Mouse (Mus musculus) kidney, postnatal 25 days (tissue): ENCODE data around the gene Psmd12.

Experiments used
- DNase-seq, 2 experiments: peaks; one replicate each; pipeline ENCODE4 v3.0.0; 2021; ENCODE audit warnings: mixed read lengths in 2 of 2

Psmd12 gene

GRCm38 (mm10) chr11:107479053-107479861 lies at the start of gene Psmd12:
Gene Psmd12, plus strand, starts transcription at chr11:107479484.
- DNase-seq: peak; percentile 97

GRCm38 (mm10) chr11:107431197-107431965 lies 47.9 kb upstream of the Psmd12 start:
- peak; percentile 48 to 80 for DNase-seq

DNA sequence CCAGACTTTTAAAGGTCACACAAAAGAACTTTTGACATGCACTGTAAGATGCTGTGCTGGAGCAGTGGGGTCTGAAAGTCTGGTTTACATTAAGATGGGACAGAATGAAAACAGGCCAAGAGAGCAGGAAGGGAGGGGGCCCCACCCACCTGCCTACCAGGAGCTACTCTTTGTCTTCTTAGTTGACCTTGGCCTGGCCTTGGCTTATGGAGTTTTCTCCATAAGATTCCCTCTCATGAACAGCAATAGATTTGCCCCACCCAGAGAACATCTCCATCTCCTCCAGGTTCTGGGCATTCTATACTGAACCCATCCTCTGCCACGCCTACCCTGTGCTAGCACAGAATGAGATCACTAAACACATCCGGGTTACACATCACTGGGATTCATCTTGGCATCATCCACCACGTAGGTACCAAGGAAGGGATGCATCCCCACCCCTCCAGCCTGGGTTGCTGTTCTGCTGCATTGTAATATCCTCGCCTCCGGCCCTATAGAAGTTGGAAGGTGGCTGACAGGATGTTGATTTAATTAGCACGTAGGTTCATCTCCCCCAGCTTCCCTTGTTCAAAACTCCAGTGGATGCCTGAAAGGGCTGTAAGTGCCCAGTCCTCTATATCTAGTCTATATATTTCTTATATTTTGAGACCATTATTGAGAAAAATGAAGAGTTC lies 43.4 kb upstream of the Psmd12 start:
- DNase-seq: no peak

DNA sequence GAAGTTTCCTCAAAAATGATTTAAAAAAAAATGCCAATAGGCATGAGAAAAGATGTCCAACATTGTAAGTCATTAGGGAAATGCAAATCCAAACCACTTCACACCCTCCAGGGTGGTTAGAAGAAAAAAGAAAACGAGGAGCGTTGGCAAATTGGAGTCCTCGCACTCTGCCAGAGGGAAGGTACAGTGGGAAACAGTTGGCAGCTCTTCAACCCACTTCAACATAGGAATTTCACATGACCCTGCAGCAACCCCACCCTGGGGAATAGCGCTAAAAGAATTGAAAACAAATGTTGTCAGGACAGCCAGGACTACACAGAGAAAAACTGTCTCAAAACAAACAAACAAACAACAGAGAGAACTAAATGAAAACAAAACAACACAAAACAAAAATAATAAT lies 41.6 kb upstream of the Psmd12 start:
- peak in 1 of 2 experiments; percentile 49 for DNase-seq

GRCm38 (mm10) chr11:107438140-107438539 lies 41.1 kb upstream of the Psmd12 start:
- no peak for DNase-seq

DNA sequence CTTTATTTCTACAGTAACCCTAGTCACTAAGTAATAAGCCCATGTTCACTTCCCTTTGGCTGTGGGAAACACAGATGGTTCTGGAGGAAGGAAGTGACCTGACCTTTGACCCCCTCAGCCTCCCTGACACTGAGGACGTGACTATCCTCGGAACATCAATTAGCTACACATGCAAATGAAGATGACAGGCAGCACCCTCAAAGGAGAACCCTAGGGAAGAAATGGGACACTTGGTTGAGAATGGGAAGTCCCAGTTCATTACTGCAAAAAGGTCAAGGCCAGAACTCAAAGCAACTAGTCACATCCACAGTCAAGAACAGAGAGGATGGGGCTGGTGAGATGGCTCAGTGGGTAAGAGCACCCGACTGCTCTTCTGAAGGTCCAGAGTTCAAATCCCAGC lies 38.2 kb upstream of the Psmd12 start:
- DNase-seq: peak; percentile 36 to 53

DNA sequence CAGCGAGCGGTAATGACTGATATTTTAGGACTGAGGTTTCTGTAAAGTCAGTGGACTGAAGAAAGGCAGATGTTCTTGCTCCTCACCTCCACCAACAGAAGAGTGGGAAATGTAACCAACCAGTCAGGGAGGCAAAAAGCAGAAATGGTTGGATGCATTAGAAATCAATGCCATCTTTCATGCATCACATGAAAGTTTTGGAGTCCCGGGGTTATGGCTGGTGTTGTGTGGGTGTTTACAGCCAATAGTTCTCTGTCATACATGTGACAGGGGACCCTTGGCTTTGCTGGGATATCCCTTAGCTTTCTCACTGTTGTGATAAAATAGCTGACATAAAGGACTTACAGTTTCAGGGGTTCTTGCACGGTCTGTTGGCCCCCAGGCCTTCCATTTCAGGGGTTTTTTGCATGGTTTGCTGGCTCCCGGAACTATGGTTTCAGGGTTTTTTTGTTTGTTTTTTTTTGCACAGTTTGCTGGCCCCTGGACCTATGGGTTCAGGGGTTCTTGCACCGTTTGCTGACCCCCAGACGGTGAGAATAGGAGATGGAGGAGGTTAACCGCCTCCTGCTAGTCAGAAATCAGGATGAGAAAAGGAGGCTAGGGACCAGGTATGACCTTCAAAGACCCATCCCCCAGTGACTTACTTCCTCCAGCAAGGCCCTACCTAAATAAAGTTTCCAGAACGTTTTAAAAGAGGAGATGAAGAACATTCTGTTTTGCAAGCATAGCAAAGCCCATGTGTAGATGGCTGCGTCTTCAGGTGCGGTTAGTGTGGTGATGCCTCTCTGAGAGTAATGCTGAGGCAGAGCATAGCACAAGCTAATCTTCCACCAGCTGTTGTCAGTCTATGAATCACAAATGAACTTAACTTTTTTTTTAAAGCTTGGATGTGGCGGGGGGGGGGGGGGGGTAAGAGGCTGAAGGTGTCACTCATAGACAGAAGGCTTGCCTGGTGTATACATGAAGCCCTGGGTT lies 35.9 kb upstream of the Psmd12 start:
- DNase-seq: no peak

DNA sequence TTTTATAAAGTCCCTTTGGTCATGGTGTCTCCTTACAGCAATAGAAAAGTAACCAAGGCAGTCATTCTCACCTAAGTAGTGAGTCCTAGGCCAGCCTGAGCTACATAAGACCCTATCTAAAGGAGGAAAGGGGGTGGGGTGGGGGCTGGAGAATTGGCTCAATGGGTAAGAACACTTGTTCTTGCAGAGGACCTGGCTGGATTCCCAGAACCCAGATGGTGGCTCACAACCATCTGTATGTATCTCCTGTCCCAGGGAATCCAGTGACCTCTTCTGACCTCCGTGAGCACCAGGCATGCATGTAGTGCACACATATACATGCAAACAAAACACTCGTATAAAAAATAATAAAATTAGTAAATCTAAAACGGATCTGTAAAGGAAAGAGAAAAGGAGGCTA lies 33.6 kb upstream of the Psmd12 start:
- DNase-seq: no peak

DNA sequence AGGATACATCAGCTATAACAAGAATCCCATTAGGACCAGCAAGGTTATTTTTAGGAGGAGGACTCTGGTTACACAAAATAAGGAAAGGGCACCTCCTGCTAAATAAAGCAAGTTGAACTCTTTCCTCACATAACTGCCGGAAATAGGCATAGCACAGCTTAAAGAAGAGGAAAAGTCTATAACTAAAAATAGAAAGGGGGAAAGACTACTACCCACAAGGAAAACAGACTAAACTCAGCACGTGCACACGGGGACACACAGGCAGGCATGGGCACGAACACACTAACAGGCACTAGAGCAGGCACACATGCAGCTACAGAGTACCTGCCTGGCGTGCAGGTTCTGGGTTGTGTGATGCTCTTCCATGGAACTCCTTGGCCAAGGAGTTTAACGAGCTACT lies 32.6 kb upstream of the Psmd12 start:
- no peak for DNase-seq

DNA sequence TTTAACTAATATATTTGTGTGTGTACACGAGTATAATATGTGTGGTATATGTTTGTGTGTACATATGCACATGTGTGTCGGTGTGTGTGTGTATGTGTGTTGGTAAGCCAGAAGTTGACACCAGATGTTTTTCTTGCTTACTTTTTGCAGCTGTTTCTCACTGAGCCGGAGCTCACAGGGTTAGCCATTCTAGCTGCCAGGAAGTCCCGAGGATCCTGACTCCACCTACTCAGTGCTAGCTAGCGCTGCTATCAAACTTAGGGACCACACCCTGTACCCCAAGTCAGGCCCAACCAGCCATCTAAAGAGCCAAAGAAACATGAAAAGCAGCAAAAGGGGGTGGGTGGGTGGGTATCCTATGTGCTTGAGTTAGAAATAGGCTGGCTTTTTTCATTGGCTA lies 31.9 kb upstream of the Psmd12 start:
- no peak for DNase-seq

GRCm38 (mm10) chr11:107447915-107448314 lies 31.4 kb upstream of the Psmd12 start:
- no peak for DNase-seq

DNA sequence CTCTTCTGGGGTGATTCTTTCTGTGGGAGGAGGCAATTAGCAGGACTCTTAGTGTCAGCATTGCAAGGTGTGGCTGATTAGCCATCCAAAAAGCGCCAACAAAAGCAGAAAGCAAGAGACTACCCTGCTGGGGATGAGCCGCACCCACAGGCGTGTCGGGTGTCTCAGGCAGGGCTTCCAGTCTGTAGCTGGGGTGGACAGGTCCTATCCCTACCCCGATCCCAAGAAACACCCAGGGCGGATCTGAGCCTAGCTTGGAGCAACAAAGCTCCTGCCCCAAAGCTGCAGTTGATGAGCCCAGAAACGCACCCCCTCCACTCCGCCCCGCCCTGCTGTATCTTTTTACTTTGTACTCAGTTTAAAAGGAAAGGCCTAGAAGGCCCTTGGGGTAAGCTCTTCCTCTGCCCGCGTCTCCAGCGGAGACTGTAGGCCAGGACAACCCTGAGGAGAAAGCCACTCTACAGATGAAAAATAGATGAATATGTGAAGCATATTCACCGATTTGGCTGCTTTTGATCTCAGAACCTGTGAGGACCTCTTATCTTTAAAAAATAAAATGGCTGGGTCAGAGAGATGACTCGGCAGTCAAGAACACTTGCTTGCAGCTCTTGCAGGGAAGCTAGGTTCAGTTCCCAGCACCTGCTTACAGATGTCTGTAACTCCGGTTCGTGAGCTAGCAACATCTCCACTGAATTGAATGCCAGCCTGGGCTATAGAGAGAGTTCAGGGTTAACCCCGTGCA lies 29.9 kb upstream of the Psmd12 start:
- DNase-seq: no peak

DNA sequence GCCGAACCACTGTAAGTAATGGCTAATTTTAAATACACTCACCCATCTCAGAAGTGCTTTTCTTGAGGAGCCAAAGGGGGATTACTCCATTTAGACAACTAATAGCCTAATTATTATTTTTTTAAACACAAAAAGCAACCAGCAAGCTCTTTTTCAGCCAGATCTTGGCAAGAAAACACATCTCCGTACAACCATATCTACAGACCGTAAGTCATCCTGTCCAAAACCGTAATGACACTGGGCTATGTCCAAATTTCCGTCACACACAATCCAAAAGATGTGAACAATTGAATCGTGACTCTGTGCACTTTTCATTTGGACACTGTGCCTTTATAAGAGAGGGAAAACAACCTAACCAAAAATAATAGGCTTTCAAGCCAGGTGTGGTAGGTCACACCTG lies 29.2 kb upstream of the Psmd12 start:
- DNase-seq: peak in 1 of 2 experiments; percentile 53

- DNase-seq: peak; percentile 76 to 87
These were observed 28.2 kb upstream of the Psmd12 start for GRCm38 (mm10) chr11:107451106-107451505.

DNA sequence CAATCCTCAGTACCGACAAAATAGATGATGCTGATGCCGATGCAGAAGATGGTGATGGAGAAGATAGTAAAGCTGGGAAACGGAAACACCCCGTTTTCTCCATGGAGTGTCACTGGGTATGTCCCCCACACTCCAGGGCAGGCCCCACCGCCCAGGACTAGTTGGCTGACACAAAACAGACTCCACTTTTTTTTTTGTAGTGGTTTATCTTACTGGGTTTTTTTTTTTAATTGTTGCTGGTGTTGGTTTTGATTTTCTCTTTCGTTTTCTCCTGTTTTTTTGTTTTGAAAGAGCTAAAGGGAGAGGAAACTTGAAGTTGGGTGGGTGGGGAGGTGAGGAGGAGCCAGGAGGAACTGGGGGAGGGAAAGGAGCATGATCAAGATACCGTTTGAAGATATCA lies 27.2 kb upstream of the Psmd12 start:
- no peak for DNase-seq

- DNase-seq: peak in 1 of 2 experiments; percentile 37
These were observed 24.5 kb upstream of the Psmd12 start for GRCm38 (mm10) chr11:107454546-107455462.

GRCm38 (mm10) chr11:107457282-107457681 lies 22.0 kb upstream of the Psmd12 start:
- no peak for DNase-seq

- DNase-seq: no peak
These were observed 21.0 kb upstream of the Psmd12 start for GRCm38 (mm10) chr11:107458286-107458685.

DNA sequence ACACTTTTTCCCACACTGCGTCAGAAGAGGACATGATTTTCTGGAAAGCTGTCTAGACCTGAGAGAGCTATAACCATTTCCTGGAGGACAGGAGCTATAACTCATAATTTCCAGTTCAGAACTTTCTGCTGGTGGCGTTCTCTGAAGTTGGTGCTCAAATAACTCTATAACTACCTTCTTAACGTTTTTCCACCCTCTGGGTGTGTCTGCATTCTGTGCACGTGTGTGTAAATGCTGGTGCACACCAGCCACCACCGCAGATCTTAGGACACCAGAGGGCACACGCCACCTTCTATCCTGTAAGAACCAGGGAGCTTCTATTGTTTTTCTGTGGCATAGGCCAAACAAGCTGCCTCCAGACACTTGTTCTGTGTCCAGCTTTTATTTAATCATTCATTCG lies 20.3 kb upstream of the Psmd12 start:
- DNase-seq: no peak

DNA sequence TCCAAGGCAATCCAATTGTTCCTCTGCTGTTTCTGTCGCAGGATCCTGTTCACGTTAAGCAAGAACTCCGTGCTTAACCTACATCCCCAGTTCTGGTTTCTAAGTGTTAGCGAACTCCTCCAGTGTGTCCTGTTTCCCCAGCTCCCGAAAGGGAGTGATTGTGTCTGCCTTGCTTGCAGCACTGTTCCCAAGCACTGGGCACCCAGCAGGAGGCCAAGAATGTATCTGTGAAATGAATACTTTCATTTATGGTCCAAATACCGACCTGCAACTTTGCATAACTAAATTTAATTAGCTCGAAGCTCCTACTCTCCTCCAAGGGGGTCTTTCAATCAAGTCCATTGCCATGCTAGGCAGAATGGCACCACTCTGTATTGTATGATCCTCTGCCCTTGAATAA lies 19.5 kb upstream of the Psmd12 start:
- DNase-seq: no peak
